Mouse (Mus musculus): Measurements from ENCODE around the gene B3gnt9.

- TF ChIP-seq TAL1 (IDR thresholded peaks at IDR 0.05; ENCODE audit: low read length) (no peak), USF1 (IDR thresholded peaks at IDR 0.05; ENCODE audit: low read depth, low read length) (no peak), TCF12 (IDR thresholded peaks at IDR 0.05; ENCODE audit: low read depth, low read length) (no peak), ETS1 (IDR thresholded peaks at IDR 0.05; ENCODE audit: low read depth, low read length) (no peak), SIN3A (IDR thresholded peaks at IDR 0.05; ENCODE audit: low read length) (no peak), CTCF (IDR thresholded peaks at IDR 0.05 in 2 of 3, conservative IDR thresholded peaks at IDR 0.05 in 1 of 3; ENCODE audit: control insufficient read depth in 1 of 3, insufficient read depth in 1 of 3, low read depth in 2 of 3, low read length in 3 of 3, poor library complexity in 1 of 3, severe bottlenecking in 1 of 3) (no peak), MXI1 (IDR thresholded peaks at IDR 0.05; ENCODE audit: low read depth, low read length) (no peak), MEF2A (IDR thresholded peaks at IDR 0.05; ENCODE audit: extremely low read depth, insufficient replicate concordance, low read depth, low read length, poor library complexity, severe bottlenecking) (no peak), KAT2A (conservative IDR thresholded peaks at IDR 0.05; ENCODE audit: low read depth, low read length) (no peak), MAX (IDR thresholded peaks at IDR 0.05; ENCODE audit: low read length) (no peak), HCFC1 (IDR thresholded peaks at IDR 0.05; ENCODE audit: low read depth, low read length) (no peak), POLR2A (IDR thresholded peaks at IDR 0.05; ENCODE audit: control insufficient read depth in 1 of 2, insufficient read depth in 1 of 2, low read depth in 1 of 2, low read length in 2 of 2, poor library complexity in 1 of 2) (no peak)
Observed at GRCm38 (mm10) chr8:105253766-105254151, 1.2 kb downstream of the B3gnt9 start.

All from MEL (cell line).